Mouse (Mus musculus) cerebellum, adult 2 months (tissue): ENCODE measurements around the gene Ifngr2.

Experiments used
- CTCF ChIP-seq: fragments of 200-500 bp; IDR thresholded peaks from 2 replicates; pipeline ENCODE4 v1.5.1; 2011; ENCODE audit warnings: low read depth, mild to moderate bottlenecking, control low read depth, low read length, moderate library complexity, borderline replicate concordance; ENCODE audit not compliant: insufficient read depth
- POLR2A ChIP-seq: fragments of 200-500 bp; IDR thresholded peaks from 2 replicates; pipeline ENCODE4 v1.6.1; 2011; ENCODE audit warnings: low read length, control low read depth, borderline replicate concordance; ENCODE audit not compliant: insufficient read depth

DNA sequence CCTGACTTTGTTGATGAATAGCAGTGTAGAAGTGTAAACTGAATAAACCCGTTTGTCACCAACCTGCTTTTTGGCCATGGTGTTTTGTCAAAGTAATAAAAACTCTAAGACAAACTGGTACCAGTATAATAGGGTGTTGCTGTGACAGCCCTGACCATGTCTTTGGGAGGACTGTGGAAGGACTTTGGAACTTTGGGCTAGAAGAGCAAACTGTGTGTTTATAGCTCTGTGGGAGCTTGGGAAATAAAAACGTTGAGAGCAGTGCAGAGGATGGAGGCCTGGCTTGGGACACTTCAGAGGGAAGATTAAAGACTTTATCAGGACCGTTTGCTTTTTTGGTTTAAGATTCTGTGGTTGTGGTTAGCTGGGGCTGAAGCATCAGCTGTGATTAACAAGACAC, 24.2 kb downstream of the Ifngr2 start:
- TF ChIP-seq CTCF (no peak), POLR2A (no peak)
